Mouse (Mus musculus) NIH3T3 (cell line): ENCODE measurements around the gene Ssr3.

Experiments
- DNase-seq: peaks from one replicate; pipeline ENCODE4 v3.0.0-alpha.2; 2012; ENCODE audit warnings: low read depth

Gene Ssr3

GRCm38 (mm10) chr3:65374729-65375128 lies 17.7 kb downstream of the Ssr3 start:
- DNase-seq, result no peak

- no peak for DNase-seq
Measured at GRCm38 (mm10) chr3:65373594-65374182, 18.7 kb downstream of the Ssr3 start.

GRCm38 (mm10) chr3:65372552-65372951 lies 19.9 kb downstream of the Ssr3 start:
- no peak for DNase-seq

- no peak for DNase-seq
Measured at GRCm38 (mm10) chr3:65367944-65368343, 24.5 kb downstream of the Ssr3 start.

- DNase-seq, result no peak
Measured at GRCm38 (mm10) chr3:65365921-65366710, 26.3 kb downstream of the Ssr3 start.

GRCm38 (mm10) chr3:65365184-65365583 lies 27.2 kb downstream of the Ssr3 start:
- DNase-seq, result peak; percentile 34

GRCm38 (mm10) chr3:65363438-65363837 lies 29.0 kb downstream of the Ssr3 start:
- peak; percentile 58 for DNase-seq

GRCm38 (mm10) chr3:65360163-65360969 lies 32.1 kb downstream of the Ssr3 start:
- no peak for DNase-seq

- DNase-seq, result no peak
Measured at GRCm38 (mm10) chr3:65358841-65359240, 33.6 kb downstream of the Ssr3 start.

GRCm38 (mm10) chr3:65358275-65358674 lies 34.1 kb downstream of the Ssr3 start:
- DNase-seq, result no peak

- DNase-seq, result no peak
Measured at GRCm38 (mm10) chr3:65355479-65355878, 36.9 kb downstream of the Ssr3 start.

- no peak for DNase-seq
Measured at GRCm38 (mm10) chr3:65353263-65354037, 39.0 kb downstream of the Ssr3 start.

- peak; percentile 66 for DNase-seq
Measured at GRCm38 (mm10) chr3:65352278-65353127, 39.9 kb downstream of the Ssr3 start.

- DNase-seq, result no peak
Measured at GRCm38 (mm10) chr3:65346176-65346575, 46.2 kb downstream of the Ssr3 start.

GRCm38 (mm10) chr3:65340173-65340951 lies 52.1 kb downstream of the Ssr3 start:
- no peak for DNase-seq

GRCm38 (mm10) chr3:65337835-65338464 lies 54.5 kb downstream of the Ssr3 start:
- DNase-seq, result no peak
